Mouse (Mus musculus): ENCODE data around the gene Uhrf1bp1. TPM values are rescaled to one million over a fixed set of nuclear protein-coding genes. Genes with fewer than 3 reads are reported as not detected.

Gene Uhrf1bp1
- 5.0 and 6.3 TPM in 2 replicates for total RNA-seq (2023)

DNA sequence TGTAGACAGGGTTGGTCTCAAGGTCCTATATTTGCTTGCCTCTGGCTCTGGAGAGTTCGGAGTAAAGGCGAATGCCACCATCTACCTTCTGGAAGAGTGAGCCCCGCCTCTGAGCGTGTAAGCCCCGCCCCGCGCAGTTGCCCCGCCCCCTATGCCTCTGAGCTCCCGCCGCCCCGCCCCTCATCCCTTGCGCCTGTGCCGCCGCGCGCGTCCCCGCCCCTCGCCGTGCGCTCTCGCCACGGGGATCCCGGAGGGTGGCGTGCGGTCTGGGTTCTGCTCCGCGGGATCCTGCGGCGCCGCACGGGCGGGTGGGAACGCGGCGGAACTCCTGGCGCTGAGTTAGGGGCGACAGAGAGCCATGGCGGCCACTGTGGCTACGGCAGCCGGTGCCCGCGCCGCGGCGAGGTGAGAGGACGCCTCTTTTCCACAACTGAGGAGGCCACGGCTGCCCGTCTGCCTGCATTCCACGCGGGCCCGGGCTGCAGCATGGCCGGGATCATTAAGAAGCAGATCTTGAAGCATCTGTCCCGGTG, at the start of gene Uhrf1bp1:
TSS of gene Uhrf1bp1 (plus strand) at position 177 of the 533 bp plus-strand sequence.

DNA sequence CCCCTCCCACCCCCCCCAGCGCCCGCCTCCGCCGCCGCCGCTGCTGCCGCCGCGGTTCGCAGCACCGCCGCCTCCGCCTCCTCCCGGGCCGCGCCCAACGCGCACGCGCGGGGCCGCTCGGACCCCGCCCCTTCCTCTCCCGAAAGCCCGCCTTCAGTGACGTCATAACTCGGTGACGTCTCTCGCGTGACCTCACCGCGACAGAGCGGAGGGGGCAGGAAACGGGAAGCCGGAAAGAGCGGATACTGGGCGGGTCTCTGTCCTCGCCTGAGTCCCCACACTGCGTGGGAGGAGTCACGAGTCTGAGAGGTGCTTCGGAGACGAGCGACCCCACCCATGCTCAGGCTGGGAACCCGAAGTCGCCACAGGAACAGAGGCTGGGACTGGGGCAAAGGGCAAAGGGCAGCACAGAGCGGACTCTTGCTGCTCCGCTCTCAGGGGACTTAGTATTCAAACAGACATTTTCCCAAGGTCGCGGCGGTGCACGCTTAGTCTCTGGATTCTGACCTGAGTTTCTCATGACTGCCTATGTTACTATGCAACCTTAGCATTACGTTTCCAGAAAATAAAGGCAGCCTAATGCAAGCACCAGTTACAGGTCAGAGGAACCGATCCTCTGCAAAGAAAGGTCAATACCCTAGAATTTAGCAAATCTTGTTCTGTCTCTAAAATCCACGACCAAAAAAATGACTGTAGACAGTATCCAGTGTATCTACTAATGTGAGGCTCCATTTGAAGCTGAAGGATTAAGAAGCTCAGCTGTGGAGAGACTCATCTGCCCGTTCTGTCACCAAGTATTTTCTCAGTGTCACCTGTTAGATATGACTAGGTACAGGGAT, 35.5 kb upstream of the Uhrf1bp1 start, which contains the start of gene D17Wsu92e:
TSS of gene D17Wsu92e (minus strand) at position 81 of the 839 bp plus-strand sequence.

DNA sequence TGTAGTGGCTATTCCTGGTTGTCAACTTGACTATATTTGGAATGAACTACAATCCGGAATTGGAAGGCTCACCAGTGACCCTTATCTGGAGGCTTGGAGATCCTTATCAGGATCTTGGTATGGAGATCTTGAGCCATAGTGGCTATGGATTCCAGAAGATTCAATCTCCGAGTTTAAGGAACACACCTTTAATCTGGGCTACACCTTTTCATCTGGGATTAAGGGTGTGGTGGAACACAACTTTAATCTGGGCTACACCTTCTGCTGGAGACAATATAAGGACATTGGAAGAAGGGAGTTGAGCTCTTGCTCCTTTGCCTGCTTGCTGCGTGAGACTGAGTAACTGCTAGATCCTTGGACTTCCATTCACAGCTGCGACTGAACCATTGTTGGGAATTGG, 18.4 kb upstream of the Uhrf1bp1 start, which contains the start of gene Snrpc:
TSS of gene Snrpc (plus strand) at position 301 of the 400 bp plus-strand sequence.

DNA sequence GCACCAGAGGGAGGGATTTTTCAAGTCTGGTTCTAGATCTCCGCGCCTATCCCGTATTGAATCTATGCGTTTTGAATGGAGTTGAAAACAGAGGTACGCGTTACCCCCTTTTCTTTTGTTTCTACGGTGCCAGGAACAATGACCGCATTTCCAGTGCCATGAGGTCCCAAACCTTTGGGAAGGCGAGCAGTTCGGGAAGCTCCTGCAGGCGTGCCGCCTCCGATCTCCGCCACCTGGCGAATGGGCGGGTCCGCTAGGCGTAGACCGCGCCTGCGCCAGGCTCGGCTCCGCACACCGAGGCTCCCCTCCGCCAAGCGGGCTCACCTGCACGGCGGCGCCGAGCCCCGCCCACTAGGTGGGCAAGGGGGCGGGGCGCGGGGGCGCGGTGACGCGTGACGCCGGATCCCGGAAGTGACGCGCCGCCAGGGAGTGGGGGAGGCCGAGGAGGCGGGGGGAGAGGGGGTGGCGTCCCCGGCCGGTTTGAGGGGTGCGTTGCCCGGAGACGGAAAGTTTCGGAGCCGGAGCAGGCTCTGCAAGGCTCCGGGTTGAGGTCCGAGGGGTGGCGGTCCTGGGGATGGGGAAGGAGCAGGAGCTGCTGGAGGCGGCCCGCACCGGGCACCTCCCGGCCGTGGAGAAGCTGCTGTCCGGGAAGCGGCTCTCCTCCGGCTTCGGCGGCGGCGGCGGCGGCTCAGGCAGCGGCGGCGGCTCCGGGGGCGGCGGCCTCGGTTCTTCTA, 52.8 kb downstream of the Uhrf1bp1 start, which contains the start of gene Anks1:
TSS of gene Anks1 (plus strand) at position 419 of the 734 bp plus-strand sequence.

DNA sequence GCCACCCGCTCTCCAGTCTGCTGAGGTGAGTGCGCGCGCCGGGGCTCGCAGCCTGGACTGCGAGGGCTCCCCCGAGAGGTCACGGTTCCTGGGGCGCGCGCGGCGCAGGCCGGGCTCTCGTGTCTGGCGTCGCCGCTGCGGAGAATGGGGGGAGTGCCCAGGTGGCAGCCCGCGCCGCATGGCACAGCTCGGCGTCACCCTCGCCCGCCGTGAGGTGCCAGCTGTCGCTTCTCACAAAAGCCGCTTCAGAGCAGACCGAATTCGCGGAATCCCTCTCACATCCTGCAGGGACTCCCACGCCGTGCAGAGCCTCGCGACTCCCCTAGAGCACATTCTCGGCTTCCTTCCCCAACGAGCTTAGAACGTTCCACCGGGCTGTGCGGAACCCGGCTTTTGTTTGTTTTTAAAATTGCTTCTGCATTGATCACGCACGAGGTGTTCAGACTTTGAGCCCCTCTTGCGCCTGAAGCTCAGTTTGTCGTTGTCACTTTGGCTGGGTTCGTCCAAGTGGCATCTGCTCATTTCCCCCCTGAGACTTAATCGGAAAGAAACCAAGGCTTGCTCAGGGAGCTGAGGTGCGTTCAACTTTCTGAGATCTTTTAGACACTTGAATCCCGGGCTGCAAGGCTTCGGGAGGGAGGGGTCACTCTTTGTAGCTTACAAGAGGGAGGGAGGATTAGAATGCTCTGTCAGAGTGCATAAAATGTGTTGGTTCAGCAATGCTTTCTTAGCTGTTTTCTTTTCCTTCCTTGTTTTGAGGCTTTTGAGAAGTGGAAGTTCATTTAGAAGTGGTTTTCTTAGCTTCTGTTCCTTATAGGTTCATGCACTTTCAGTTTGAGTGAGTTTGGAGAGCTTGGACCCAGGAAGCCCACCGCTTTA, 53.6 kb downstream of the Uhrf1bp1 start, which contains the start of gene Taf11:
TSS of gene Taf11 (minus strand) at position 223 of the 879 bp plus-strand sequence.

Other genes with a start within 250 kb of the Uhrf1bp1 start
- gene Nudt3, start 232.9 kb upstream of the Uhrf1bp1 start, total RNA-seq (2023): 42.9 and 57.1 TPM in 2 replicates
- not detected in 2 replicates for gene RPS10-NUDT3, start 221.2 kb upstream of the Uhrf1bp1 start, total RNA-seq (2023)
- 511 and 573 TPM in 2 replicates for gene Rps10, start 219.8 kb upstream of the Uhrf1bp1 start, total RNA-seq (2023)
- gene Pacsin1, start 200.9 kb upstream of the Uhrf1bp1 start, total RNA-seq (2023): not detected in 2 replicates
- 0.66 TPM in 1 of 2 replicates, not detected in the other for gene Spdef, start 127.5 kb upstream of the Uhrf1bp1 start, total RNA-seq (2023)
- gene D17Wsu92e, start 35.8 kb upstream of the Uhrf1bp1 start, total RNA-seq (2023): 52.2 and 63.4 TPM in 2 replicates
- 58.8 and 69.6 TPM in 2 replicates for gene Snrpc, start 18.3 kb upstream of the Uhrf1bp1 start, total RNA-seq (2023)
- 107 and 163 TPM in 2 replicates for gene Anks1, start 52.9 kb downstream of the Uhrf1bp1 start, total RNA-seq (2023)
- 29.8 and 33.5 TPM in 2 replicates for gene Taf11, start 53.4 kb downstream of the Uhrf1bp1 start, total RNA-seq (2023)
- 1.3 TPM in 2 replicates for gene Tcp11, start 224.2 kb downstream of the Uhrf1bp1 start, total RNA-seq (2023)